Mouse (Mus musculus) MN1 (cell line): ENCODE measurements around the gene Mrm1.
A peak's percentile ranks its signal among the peaks of the same experiment; 100 is the strongest.
"Not testable (repeated sequence)": the region's sequence is repeated elsewhere in the genome, so short reads cannot be mapped to it uniquely, and the experiment has no call there.

Experiments
- DNase-seq: peaks from one replicate; pipeline ENCODE4 v3.0.0-alpha.2; 2016; ENCODE audit warnings: low spot score

Mrm1 gene

GRCm38 (mm10) chr11:84818961-84819692, at the start of gene Mrm1:
Gene Mrm1, minus strand, starts transcription at chr11:84819515.
- peak; percentile 95 for DNase-seq

- DNase-seq = no peak
Observed at GRCm38 (mm10) chr11:84868786-84869259, 49.5 kb upstream of the Mrm1 start.

GRCm38 (mm10) chr11:84867586-84867985, 48.3 kb upstream of the Mrm1 start:
- no peak for DNase-seq

GRCm38 (mm10) chr11:84865268-84865667, 46.0 kb upstream of the Mrm1 start:
- DNase-seq = no peak

GRCm38 (mm10) chr11:84855285-84855684, 36.0 kb upstream of the Mrm1 start:
- no peak for DNase-seq

- peak; percentile 47 for DNase-seq
Observed at GRCm38 (mm10) chr11:84847475-84848090, 28.3 kb upstream of the Mrm1 start.

GRCm38 (mm10) chr11:84846741-84847474, 27.6 kb upstream of the Mrm1 start:
- DNase-seq = no peak

- DNase-seq = no peak
Observed at GRCm38 (mm10) chr11:84839330-84839729, 20.0 kb upstream of the Mrm1 start.

GRCm38 (mm10) chr11:84829495-84829894, 10.2 kb upstream of the Mrm1 start:
- not testable (repeated sequence) for DNase-seq

GRCm38 (mm10) chr11:84828516-84829399, 9.4 kb upstream of the Mrm1 start, which contains the start of gene Dhrs11:
Gene Dhrs11, minus strand, starts transcription at chr11:84828994.
- DNase-seq = peak; percentile 92

- no peak for DNase-seq
Observed at GRCm38 (mm10) chr11:84827901-84828503, 8.7 kb upstream of the Mrm1 start.

GRCm38 (mm10) chr11:84827492-84827891, 8.2 kb upstream of the Mrm1 start:
- no peak for DNase-seq

GRCm38 (mm10) chr11:84826185-84826584, 6.9 kb upstream of the Mrm1 start:
- DNase-seq = no peak

- DNase-seq = no peak
Observed at GRCm38 (mm10) chr11:84825261-84825807, 6.0 kb upstream of the Mrm1 start.

- no peak for DNase-seq
Observed at GRCm38 (mm10) chr11:84823484-84823897, 4.2 kb upstream of the Mrm1 start.

GRCm38 (mm10) chr11:84822487-84822886, 3.2 kb upstream of the Mrm1 start:
- DNase-seq = peak; percentile 63

- DNase-seq = no peak
Observed at GRCm38 (mm10) chr11:84821131-84821770, 1.9 kb upstream of the Mrm1 start.

GRCm38 (mm10) chr11:84818085-84818960, 992 bp downstream of the Mrm1 start:
- peak; percentile 82 for DNase-seq

- DNase-seq = no peak
Observed at GRCm38 (mm10) chr11:84817362-84817761, 2.0 kb downstream of the Mrm1 start.
